Mouse (Mus musculus) midbrain, embryonic 16.5 days (tissue): ENCODE results near the gene Soat2. TPM values are rescaled to one million over a fixed set of nuclear protein-coding genes. Genes with fewer than 3 reads are reported as not detected.

Source experiments
- ATAC-seq: fragments of 200-750 bp; cut with Nextera tagmentation; 2 replicates; pipeline ENCODE4 v1.8.0; 2017; ENCODE audit warnings: moderate TSS enrichment
- H3K27ac ChIP-seq: fragments of 300-500 bp; sonication (generic); 2 replicates; pipeline ENCODE4 v1.5.1; 2014; ENCODE audit warnings: mild to moderate bottlenecking, low read length, mixed read lengths
- H3K27me3 ChIP-seq: fragments of 300-500 bp; sonication (generic); 2 replicates; pipeline ENCODE4 v1.6.1; 2014; ENCODE audit warnings: low read depth, low read length, mixed read lengths; ENCODE audit not compliant: control insufficient read depth, insufficient read depth
- H3K36me3 ChIP-seq: fragments of 300-500 bp; sonication (generic); 2 replicates; pipeline ENCODE4 v1.6.1; 2014; ENCODE audit warnings: mild to moderate bottlenecking, low read length, moderate library complexity, mixed read lengths; ENCODE audit not compliant: control insufficient read depth, insufficient read depth
- H3K4me1 ChIP-seq: fragments of 300-500 bp; sonication (generic); 2 replicates; pipeline ENCODE4 v1.6.1; 2014; ENCODE audit warnings: mild to moderate bottlenecking, low read length, mixed read lengths; ENCODE audit not compliant: control insufficient read depth, insufficient read depth
- H3K4me2 ChIP-seq: fragments of 300-500 bp; sonication (generic); 2 replicates; pipeline ENCODE4 v1.6.1; 2014; ENCODE audit warnings: mild to moderate bottlenecking, low read length, mixed read lengths
- H3K4me3 ChIP-seq: fragments of 300-500 bp; sonication (generic); 2 replicates; pipeline ENCODE4 v1.5.1; 2014; ENCODE audit warnings: low read depth, mild to moderate bottlenecking, low read length, moderate library complexity, mixed read lengths
- H3K9ac ChIP-seq: fragments of 300-500 bp; sonication (generic); 2 replicates; pipeline ENCODE4 v1.6.1; 2014; ENCODE audit warnings: low read depth, low read length, mixed read lengths
- H3K9me3 ChIP-seq: fragments of 300-500 bp; sonication (generic); replicated peaks from 2 replicates; pipeline ENCODE4 v1.6.1; 2014; ENCODE audit warnings: mild to moderate bottlenecking, low read length, mixed read lengths; ENCODE audit not compliant: control insufficient read depth, poor library complexity, severe bottlenecking
- WGBS: fragments of 180-500 bp; shearing (Covaris S2); extraction: QIAGEN DNeasy Blood & Tissue Kit; methylation state at CpG from one replicate; pipeline ENCODE4 v1.1.7; 2014; 5-methylcytosine and 5-hydroxymethylcytosine counted together
- polyA plus RNA-seq: library from polyadenylated mRNA; unstranded; fragments of >200 nt; fragmentation: Nextera tagmentation; extraction: Ambion mirVana; gene quantifications from 2 replicates; pipeline ENCODE4 v1.2.1, GENCODE M21; 2015

Gene Soat2
- polyA plus RNA-seq, 1 experiment from 2014 or later: 0.21 TPM

DNA sequence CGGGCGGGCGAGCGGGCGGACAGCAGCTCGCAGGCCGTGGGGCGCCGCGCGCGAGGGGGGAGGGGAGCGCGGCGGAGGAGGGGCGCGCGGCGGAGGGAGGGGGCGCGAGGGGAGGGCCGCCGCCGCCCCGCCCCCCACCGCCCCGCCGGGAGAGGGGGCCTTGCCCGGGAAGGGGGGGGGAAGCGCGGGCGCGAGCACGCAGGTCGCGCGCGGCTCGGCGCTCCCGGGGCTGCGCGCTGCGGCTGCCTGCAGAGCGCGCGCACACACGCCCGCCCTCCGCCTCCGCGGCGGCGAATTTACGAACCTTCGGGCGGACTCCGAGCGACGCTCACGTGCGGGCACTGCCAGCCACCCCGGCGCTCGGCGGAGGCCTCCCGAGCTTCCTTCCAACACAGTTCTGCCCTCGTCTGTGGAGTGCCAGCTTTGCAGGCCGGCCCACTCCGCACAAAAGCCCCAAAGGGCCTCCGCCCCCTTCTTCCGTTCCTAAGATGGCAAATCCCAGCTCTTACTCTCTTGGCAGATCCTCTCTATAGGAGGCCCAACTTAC, 53.6 kb downstream of the Soat2 start:
- peak overlapping the region; percentile 94 for H3K4me3 ChIP-seq
- H3K9ac ChIP-seq: peak overlapping the region; percentile 83
- no peaks in the 10 kb centered on the region for H3K9me3 ChIP-seq
- WGBS: under 1% methylated on average over 28 of the region's 72 CpGs
- H3K36me3 ChIP-seq: peaks cover 6% of the 10 kb centered on the region; the same call in 1 of the 2 replicates
- H3K27ac ChIP-seq: peak overlapping the region; percentile 97
- H3K4me1 ChIP-seq: peaks cover 33% of the 10 kb centered on the region
- peak; percentile 61 for ATAC-seq
- H3K27me3 ChIP-seq: no peaks in the 10 kb centered on the region
- peak overlapping the region; percentile 78 for H3K4me2 ChIP-seq

DNA sequence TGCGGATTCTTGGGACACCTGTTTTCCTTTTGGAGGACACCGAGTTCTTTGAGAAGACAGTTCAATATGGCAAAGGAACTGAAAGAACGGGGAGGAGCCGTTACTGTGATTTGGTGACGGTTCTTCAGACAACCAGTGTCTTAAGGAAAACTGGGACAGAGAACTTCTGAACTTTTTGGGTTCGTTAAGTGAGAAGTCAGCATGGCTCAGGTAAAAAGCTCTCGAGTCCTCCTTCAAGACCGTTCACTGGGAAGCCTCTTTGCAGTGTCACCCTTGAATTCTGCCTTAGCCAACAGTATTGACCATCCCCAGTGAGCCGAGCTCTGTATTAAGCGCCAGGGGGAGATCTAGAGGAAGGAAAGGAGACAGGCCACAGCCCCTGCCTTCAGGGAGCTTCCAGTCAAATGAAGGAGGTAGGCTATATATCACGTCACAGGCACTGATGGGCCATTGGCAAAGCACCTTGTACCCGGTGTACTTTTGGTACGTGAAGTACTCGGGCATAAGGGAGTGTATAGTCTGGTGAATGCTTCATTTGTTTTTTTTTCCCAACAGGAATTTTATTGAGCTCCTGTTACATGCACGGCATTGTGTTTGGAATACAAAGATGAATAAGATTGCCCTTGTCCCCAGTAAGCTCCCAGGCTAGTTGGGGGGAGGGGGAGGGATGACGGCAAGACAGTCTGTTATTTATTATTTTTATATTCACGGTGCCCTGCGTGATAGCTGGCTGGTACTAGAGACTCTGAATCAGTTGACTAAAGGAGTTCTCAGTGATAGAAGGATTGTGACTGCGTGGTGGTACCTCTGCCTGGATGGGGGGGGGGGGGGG, 54.6 kb downstream of the Soat2 start, which contains the start of gene Csad:
Gene Csad, minus strand, starts transcription at position 51 of the 832 bp plus-strand sequence.
- Histone ChIP-seq H3K9me3 (no peaks in the 10 kb centered on the region), H3K27ac (peak within 1 kb of the TSS; percentile 97), H3K9ac (peak within 1 kb of the TSS; percentile 83), H3K4me3 (peak within 1 kb of the TSS; percentile 94), H3K36me3 (peaks cover 11% of the 10 kb centered on the region; the same call in 1 of the 2 replicates), H3K4me2 (peak within 1 kb of the TSS; percentile 78), H3K4me1 (peaks cover 33% of the 10 kb centered on the region), H3K27me3 (no peaks in the 10 kb centered on the region)
- ATAC-seq: no peak
- 62% methylated on average over 19 of the region's 19 CpGs for WGBS

- Histone ChIP-seq H3K27me3 (no peaks in the 10 kb centered on the region), H3K4me3 (peak overlapping the region; percentile 94), H3K27ac (peak overlapping the region; percentile 29), H3K9me3 (no peaks in the 10 kb centered on the region), H3K4me1 (peaks cover 33% of the 10 kb centered on the region), H3K9ac (peak overlapping the region; percentile 47; the same call in 1 of the 2 replicates), H3K4me2 (peak overlapping the region; percentile 78), H3K36me3 (peaks cover 14% of the 10 kb centered on the region; the same call in 1 of the 2 replicates)
- ATAC-seq: no peak
- WGBS: 25% methylated on average over 8 of the region's 8 CpGs
Observed at GRCm38 (mm10) chr15:102205779-102206178, 55.5 kb downstream of the Soat2 start.

DNA sequence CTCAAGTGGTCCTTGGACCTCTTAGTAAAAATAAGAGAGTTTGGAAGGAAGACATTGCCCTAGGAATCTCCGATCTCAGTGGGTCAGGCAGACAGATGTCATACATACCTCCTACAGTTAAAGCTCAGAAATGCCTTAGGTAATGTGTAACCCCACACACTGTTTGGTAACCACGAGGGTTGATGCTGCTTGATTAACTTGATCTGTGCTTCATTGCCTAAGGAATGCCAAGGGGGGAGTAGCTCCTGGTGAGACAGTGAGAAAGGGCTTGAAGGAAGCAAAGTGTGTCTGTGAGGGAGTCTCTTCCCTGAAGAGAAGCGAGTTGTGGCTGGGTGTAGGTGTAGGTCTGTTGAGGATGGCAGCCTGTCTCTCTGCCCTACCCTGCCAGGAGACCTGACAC, 57.0 kb downstream of the Soat2 start:
- H3K4me2 ChIP-seq: no peak overlapping the region
- H3K9ac ChIP-seq: no peak overlapping the region
- H3K27ac ChIP-seq: no peak overlapping the region
- no peaks in the 10 kb centered on the region for H3K27me3 ChIP-seq
- no peak for ATAC-seq
- H3K4me1 ChIP-seq: peaks cover 29% of the 10 kb centered on the region
- peaks cover 15% of the 10 kb centered on the region; the same call in 1 of the 2 replicates for H3K36me3 ChIP-seq
- H3K4me3 ChIP-seq: no peak overlapping the region
- no peaks in the 10 kb centered on the region for H3K9me3 ChIP-seq
- WGBS: 83% methylated on average over 3 of the region's 3 CpGs

- H3K36me3 ChIP-seq: peaks cover 21% of the 10 kb centered on the region; the same call in 1 of the 2 replicates
- no peak overlapping the region for H3K4me3 ChIP-seq
- no peak overlapping the region for H3K27ac ChIP-seq
- H3K4me1 ChIP-seq: peaks cover 25% of the 10 kb centered on the region
- H3K27me3 ChIP-seq: no peaks in the 10 kb centered on the region
- no peak overlapping the region for H3K9ac ChIP-seq
- no peak overlapping the region for H3K4me2 ChIP-seq
- H3K9me3 ChIP-seq: no peaks in the 10 kb centered on the region
- no peak for ATAC-seq
- 93% methylated on average over 9 of the region's 9 CpGs for WGBS
Observed at GRCm38 (mm10) chr15:102208092-102208561, 57.8 kb downstream of the Soat2 start.

DNA sequence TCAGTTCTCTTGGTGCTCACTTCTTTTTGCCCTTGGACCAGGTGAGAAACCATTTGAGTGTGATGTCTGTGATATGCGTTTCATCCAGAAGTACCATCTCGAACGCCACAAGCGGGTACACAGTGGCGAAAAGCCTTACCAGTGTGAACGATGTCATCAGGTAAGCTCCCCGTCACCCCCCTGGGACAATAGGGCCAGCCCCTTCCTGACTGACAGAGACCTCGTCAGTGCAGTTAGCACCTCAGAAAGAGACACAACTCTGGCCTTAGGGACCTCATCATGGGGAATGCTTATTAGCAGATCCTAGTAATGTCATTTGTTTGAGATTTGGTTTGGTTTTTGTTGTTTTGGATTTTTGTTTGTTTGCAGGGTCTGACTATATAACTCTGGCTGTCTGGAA, 58.8 kb downstream of the Soat2 start:
- Histone ChIP-seq H3K27me3 (no peaks in the 10 kb centered on the region), H3K9me3 (no peaks in the 10 kb centered on the region), H3K9ac (no peak overlapping the region), H3K36me3 (peaks cover 26% of the 10 kb centered on the region), H3K4me2 (no peak overlapping the region), H3K27ac (no peak overlapping the region), H3K4me3 (no peak overlapping the region), H3K4me1 (peaks cover 25% of the 10 kb centered on the region)
- ATAC-seq: no peak
- WGBS: 97% methylated on average over 8 of the region's 8 CpGs

DNA sequence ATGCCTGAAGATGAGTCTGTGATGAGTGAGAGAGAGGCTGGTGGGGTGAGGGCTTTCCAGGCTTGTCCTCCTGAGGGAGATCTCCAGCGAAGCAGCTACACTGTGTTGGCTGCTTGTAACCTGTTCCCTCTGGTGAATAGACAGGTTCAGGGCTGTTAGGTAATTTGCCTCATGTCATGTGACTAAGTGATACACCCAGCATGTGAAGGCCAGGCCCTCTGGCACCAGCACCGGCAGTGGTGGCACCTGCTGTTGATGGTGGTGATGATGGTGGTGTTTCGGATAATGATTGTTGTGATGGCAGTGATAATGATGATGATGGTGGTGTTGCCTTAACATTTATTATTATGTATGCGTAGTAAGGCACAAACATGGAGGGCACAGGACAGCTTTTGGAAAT, 60.5 kb downstream of the Soat2 start:
- ATAC-seq: no peak
- H3K9ac ChIP-seq: no peak overlapping the region
- peaks cover 11% of the 10 kb centered on the region for H3K4me1 ChIP-seq
- no peak overlapping the region for H3K4me2 ChIP-seq
- no peaks in the 10 kb centered on the region for H3K27me3 ChIP-seq
- H3K27ac ChIP-seq: no peak overlapping the region
- WGBS: 95% methylated on average over 4 of the region's 4 CpGs
- no peaks in the 10 kb centered on the region for H3K9me3 ChIP-seq
- H3K4me3 ChIP-seq: no peak overlapping the region
- H3K36me3 ChIP-seq: peaks cover 30% of the 10 kb centered on the region

GRCm38 (mm10) chr15:102211895-102212294, 61.6 kb downstream of the Soat2 start:
- peaks cover 30% of the 10 kb centered on the region for H3K36me3 ChIP-seq
- 86% methylated on average over 6 of the region's 6 CpGs for WGBS
- no peaks in the 10 kb centered on the region for H3K27me3 ChIP-seq
- H3K9ac ChIP-seq: no peak overlapping the region
- ATAC-seq: no peak
- no peak overlapping the region for H3K27ac ChIP-seq
- H3K4me1 ChIP-seq: peaks cover 5% of the 10 kb centered on the region; the same call in 1 of the 2 replicates
- no peaks in the 10 kb centered on the region for H3K9me3 ChIP-seq
- no peak overlapping the region for H3K4me2 ChIP-seq
- H3K4me3 ChIP-seq: no peak overlapping the region
